Mouse (Mus musculus): ENCODE data around the gene Cep290.

- no peak for TF ChIP-seq CTCF (IDR thresholded peaks at IDR 0.05)
- no peak for TF ChIP-seq EP300 (IDR thresholded peaks at IDR 0.05; ENCODE audit: insufficient read depth, low read depth, low read length)
These were observed 76.8 kb downstream of the Cep290 start for GRCm38 (mm10) chr10:100564112-100564511.

Data from heart, adult 2 months (tissue).